Mouse (Mus musculus): ENCODE measurements around the gene Tmem160. TPM values are rescaled to one million over a fixed set of nuclear protein-coding genes. Genes with fewer than 3 reads are reported as not detected.

Gene Tmem160
- 284 and 414 TPM in 2 replicates for polyA plus RNA-seq (2012)

DNA sequence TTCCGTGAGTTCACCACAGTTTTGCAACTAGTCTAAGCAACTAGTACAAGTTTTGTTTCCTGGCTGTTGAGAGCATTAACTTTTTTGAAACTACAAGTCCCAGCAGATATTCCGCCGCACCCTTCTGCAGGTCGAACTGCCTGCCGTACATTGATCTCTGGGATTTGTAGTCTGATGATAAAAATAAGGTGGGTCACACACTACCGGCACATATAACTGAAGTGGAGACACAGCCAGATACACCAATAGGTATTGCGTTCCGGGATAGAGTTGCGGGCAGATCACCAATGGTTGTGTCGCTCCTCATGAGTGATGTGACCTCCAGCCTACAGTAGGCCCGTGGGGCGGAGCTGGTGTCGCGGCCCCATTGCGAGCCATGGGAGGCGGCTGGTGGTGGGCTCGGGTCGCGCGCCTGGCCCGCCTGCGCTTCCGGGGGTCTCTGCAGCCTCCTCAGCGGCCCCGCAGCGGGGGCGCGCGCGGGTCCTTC, at the start of gene Tmem160:
Gene Tmem160, plus strand, starts transcription at position 193 of the 487 bp plus-strand sequence.
- TF ChIP-seq GATA1 (IDR thresholded peaks at IDR 0.05; ENCODE audit: low read length): no peak

- TF ChIP-seq GATA1 (IDR thresholded peaks at IDR 0.05; ENCODE audit: low read length): no peak
Observed at GRCm38 (mm10) chr7:16402968-16403948, 49.3 kb upstream of the Tmem160 start.

DNA sequence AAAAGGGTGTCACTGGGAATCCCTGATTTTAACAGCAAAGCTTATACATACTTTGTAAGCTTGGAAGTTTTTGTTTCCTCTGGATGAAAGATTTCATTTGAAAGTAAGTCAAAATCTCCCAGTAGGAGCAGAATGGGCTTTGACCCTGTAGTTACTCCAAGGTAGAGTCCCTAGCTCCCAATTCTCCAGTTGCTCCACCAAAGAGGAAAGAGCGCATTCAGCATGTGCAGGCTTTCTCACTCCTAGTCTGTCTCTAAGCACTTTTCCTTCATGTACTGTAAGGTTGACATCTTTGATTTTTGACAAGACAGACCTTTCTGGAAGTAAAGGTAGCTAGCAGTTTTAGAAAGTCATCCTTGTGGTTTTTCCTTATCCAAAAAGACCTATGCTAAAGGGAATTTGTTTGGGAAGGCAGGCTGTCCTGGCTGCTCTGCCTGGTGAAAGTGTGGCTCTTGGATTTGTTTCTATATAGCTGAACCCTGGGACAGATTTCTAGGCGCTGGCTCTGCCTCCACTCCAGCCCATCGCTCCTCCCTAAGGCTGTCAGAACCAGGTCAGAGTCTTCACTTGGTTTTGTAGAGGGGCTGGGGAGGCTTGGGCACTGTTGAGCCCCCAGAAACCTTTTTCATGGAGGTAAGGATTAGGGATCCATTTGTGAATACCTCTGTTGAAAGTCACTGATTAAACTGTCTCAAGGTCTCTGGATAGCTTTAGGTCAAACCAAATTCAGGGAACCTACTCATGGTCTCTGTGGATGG, 48.1 kb upstream of the Tmem160 start:
- TF ChIP-seq GATA1 (IDR thresholded peaks at IDR 0.05; ENCODE audit: low read length): no peak

GRCm38 (mm10) chr7:16405073-16405455, 47.5 kb upstream of the Tmem160 start:
- TF ChIP-seq GATA1 (IDR thresholded peaks at IDR 0.05; ENCODE audit: low read length): no peak

GRCm38 (mm10) chr7:16405516-16406351, 46.8 kb upstream of the Tmem160 start:
- TF ChIP-seq GATA1 (IDR thresholded peaks at IDR 0.05; ENCODE audit: low read length): peak; percentile 96

GRCm38 (mm10) chr7:16406978-16407377, 45.6 kb upstream of the Tmem160 start:
- no peak for TF ChIP-seq GATA1 (IDR thresholded peaks at IDR 0.05; ENCODE audit: low read length)

GRCm38 (mm10) chr7:16411100-16411499, 41.5 kb upstream of the Tmem160 start:
- TF ChIP-seq GATA1 (IDR thresholded peaks at IDR 0.05; ENCODE audit: low read length): no peak

GRCm38 (mm10) chr7:16412220-16412896, 40.2 kb upstream of the Tmem160 start:
- TF ChIP-seq GATA1 (IDR thresholded peaks at IDR 0.05; ENCODE audit: low read length): no peak

- no peak for TF ChIP-seq GATA1 (IDR thresholded peaks at IDR 0.05; ENCODE audit: low read length)
Observed at GRCm38 (mm10) chr7:16412930-16413329, 39.6 kb upstream of the Tmem160 start.

- no peak for TF ChIP-seq GATA1 (IDR thresholded peaks at IDR 0.05; ENCODE audit: low read length)
Observed at GRCm38 (mm10) chr7:16415426-16415825, 37.2 kb upstream of the Tmem160 start.

DNA sequence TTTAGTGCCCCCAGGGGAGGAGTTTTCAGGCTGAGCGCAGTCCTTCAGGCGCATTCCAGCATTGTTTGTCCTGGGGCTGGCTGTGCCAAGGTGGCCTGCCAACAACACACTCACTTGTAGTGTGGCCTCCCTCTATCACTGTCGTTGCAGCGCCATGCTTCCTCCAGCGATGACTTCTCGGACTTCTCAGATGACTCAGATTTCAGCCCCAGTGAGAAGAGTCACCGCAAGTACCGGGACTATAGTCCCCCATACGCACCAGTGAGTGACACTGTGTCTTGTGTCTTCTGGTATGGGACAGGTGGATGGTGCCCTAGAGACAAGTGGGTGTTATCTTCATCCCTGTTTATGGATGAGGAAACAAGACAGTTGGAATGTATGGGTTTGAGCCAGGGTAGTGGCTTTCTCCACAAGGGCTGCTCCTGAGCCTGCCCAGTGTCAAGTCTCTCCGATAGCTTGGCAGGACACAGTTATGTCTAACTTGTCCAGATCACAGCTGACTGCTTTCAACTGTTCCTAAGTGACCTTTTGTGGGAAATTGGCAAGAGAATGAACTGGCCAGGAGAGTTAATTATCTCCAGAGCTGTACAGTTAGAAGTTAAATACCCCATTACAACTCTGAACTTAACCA, 35.3 kb upstream of the Tmem160 start:
- no peak for TF ChIP-seq GATA1 (IDR thresholded peaks at IDR 0.05; ENCODE audit: low read length)

DNA sequence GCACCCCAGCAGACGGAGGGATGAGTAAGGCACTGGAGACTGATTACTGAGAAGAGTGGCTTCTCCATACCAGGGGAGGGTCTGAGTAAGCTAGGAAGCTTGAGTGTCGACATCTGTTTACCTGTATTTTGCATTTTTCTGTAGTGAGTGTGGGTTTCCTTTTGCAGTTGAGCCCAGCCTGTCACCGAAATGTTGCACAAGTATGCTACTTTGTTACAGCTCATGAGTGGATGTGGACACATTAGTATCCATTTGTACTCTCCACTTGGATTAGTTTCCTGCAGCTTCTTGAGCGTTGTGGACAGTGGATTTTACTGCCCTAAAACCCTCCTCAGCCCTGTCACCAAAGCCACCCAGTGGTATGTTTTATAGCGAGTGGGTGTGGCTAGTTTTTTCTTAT, 33.9 kb upstream of the Tmem160 start:
- TF ChIP-seq GATA1 (IDR thresholded peaks at IDR 0.05; ENCODE audit: low read length): no peak

GRCm38 (mm10) chr7:16420493-16421118, 32.0 kb upstream of the Tmem160 start:
- TF ChIP-seq GATA1 (IDR thresholded peaks at IDR 0.05; ENCODE audit: low read length): no peak
